Mouse (Mus musculus) embryonic fibroblast, embryonic 13.5 days (primary cell): ENCODE measurements at regions not wholly inside any gene's neighbourhood (a gene's known extent, or its start where the extent isn't known, plus 50 kb on each side); places are given as distances from the start of the nearest gene placed in this dataset.
"Not testable (repeated sequence)": the region's sequence is repeated elsewhere in the genome, so short reads cannot be mapped to it uniquely, and the experiment has no call there.

Experiments
- H3K27ac ChIP-seq: 2 replicates; pipeline ENCODE4 v1.5.1; 2012; ENCODE audit warnings: low read length, control low read depth, inconsistent platforms; ENCODE audit not compliant: insufficient read depth
- H3K4me1 ChIP-seq: 2 replicates; pipeline ENCODE4 v1.6.1; 2011; ENCODE audit warnings: low read length; ENCODE audit not compliant: control insufficient read depth, insufficient read depth
- H3K4me3 ChIP-seq: 2 replicates; pipeline ENCODE4 v1.5.1; 2011; ENCODE audit warnings: mild to moderate bottlenecking, control low read depth, low read length; ENCODE audit not compliant: insufficient read depth
- CTCF ChIP-seq: IDR thresholded peaks from 2 replicates; pipeline ENCODE4 v1.5.1; 2011; ENCODE audit warnings: mild to moderate bottlenecking, control low read depth, low read length, moderate library complexity, borderline replicate concordance; ENCODE audit not compliant: insufficient read depth
- POLR2A ChIP-seq: IDR thresholded peaks from 2 replicates; pipeline ENCODE4 v1.6.1; 2011; ENCODE audit warnings: low read depth, mild to moderate bottlenecking, control low read depth, low read length, moderate library complexity

- TF ChIP-seq CTCF (no peak), POLR2A (no peak)
- no peak overlapping the region for H3K27ac ChIP-seq
Measured at GRCm38 (mm10) chr9:33611511-33611910, 874.2 kb upstream of the Kirrel3 start.

GRCm38 (mm10) chr9:33624378-33624777 lies 861.3 kb upstream of the Kirrel3 start:
- TF ChIP-seq CTCF, result no peak
- Histone ChIP-seq H3K4me1 (no peaks in the 10 kb centered on the region), H3K4me3 (no peak overlapping the region), H3K27ac (no peak overlapping the region)

More at GRCm38 (mm10) chr9:33611511-33611910, 874.2 kb upstream of the Kirrel3 start:
- H3K4me3 ChIP-seq, result no peak overlapping the region
- H3K4me1 ChIP-seq, result no peaks in the 10 kb centered on the region

GRCm38 (mm10) chr9:33629731-33630473 lies 855.8 kb upstream of the Kirrel3 start:
- H3K4me1 ChIP-seq, result no peaks in the 10 kb centered on the region
- no peak overlapping the region for H3K27ac ChIP-seq
- TF ChIP-seq CTCF (no peak), POLR2A (no peak)
- no peak overlapping the region for H3K4me3 ChIP-seq

- TF ChIP-seq POLR2A, result no peak
- TF ChIP-seq CTCF, result no peak
- no peak overlapping the region for H3K4me3 ChIP-seq
- no peaks in the 10 kb centered on the region for H3K4me1 ChIP-seq
- no peak overlapping the region for H3K27ac ChIP-seq
Measured at GRCm38 (mm10) chr9:33662978-33663377, 822.7 kb upstream of the Kirrel3 start.

GRCm38 (mm10) chr9:33681129-33681528 lies 804.6 kb upstream of the Kirrel3 start:
- H3K4me1 ChIP-seq, result no peaks in the 10 kb centered on the region
- no peak overlapping the region for H3K4me3 ChIP-seq
- H3K27ac ChIP-seq, result no peak overlapping the region
- TF ChIP-seq CTCF, result no peak

- TF ChIP-seq CTCF (no peak), POLR2A (no peak)
- Histone ChIP-seq H3K4me1 (no peaks in the 10 kb centered on the region), H3K27ac (no peak overlapping the region), H3K4me3 (no peak overlapping the region)
Measured at GRCm38 (mm10) chr9:33691731-33692130, 794.0 kb upstream of the Kirrel3 start.

GRCm38 (mm10) chr9:33717614-33718013 lies 768.1 kb upstream of the Kirrel3 start:
- no peak overlapping the region for H3K4me3 ChIP-seq
- H3K4me1 ChIP-seq, result no peaks in the 10 kb centered on the region
- TF ChIP-seq POLR2A, result no peak
- no peak for TF ChIP-seq CTCF

GRCm38 (mm10) chr9:33724811-33725210 lies 760.9 kb upstream of the Kirrel3 start:
- TF ChIP-seq POLR2A (no peak), CTCF (no peak)
- H3K4me3 ChIP-seq, result no peak overlapping the region
- H3K4me1 ChIP-seq, result no peaks in the 10 kb centered on the region
- H3K27ac ChIP-seq, result no peak overlapping the region

More at GRCm38 (mm10) chr9:33717614-33718013, 768.1 kb upstream of the Kirrel3 start:
- H3K27ac ChIP-seq, result no peak overlapping the region

- not testable (repeated sequence) for H3K4me1 ChIP-seq, H3K4me3 ChIP-seq
Measured at GRCm38 (mm10) chr9:33728058-33728457, 757.6 kb upstream of the Kirrel3 start.

GRCm38 (mm10) chr9:33760701-33761100 lies 725.0 kb upstream of the Kirrel3 start:
- no peak overlapping the region for H3K27ac ChIP-seq
- no peak for TF ChIP-seq POLR2A
- no peak for TF ChIP-seq CTCF
- no peaks in the 10 kb centered on the region for H3K4me1 ChIP-seq
- no peak overlapping the region for H3K4me3 ChIP-seq

More at GRCm38 (mm10) chr9:33728058-33728457, 757.6 kb upstream of the Kirrel3 start:
- not testable (repeated sequence) for H3K27ac ChIP-seq
